In the genomic region with DNA sequence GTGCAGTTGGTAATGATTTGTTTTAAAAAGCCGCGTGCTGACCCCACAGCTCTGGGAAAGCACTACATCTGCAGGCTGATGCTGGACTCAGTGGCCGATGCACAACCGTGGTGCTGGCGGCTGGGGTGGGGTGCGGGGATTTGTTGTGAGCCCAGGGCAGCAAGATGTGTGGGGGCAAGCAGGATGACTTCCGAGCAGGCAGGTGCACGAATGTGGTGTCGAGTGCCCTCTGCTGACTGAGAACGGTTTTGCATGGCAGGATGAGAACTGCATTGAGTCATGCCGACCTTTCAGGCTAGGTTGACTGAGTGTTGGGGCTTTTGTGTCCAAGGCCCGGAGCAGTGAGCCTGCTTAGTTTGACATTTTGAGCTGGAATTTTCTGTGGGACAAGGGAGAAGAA, we compare ENCODE assay signal across 9 mouse cellular contexts. TPM values are rescaled to one million over a fixed set of nuclear protein-coding genes. Genes with fewer than 3 reads are reported as not detected.
DNase-seq lines count a peak whose midpoint lies in the region; ATAC-seq lines count a peak whose summit lies in the region.
"Had no signal": no experiment of that assay in that cellular context is flagged by ENCODE, and none has a peak within 500 bp of the region (broad histone marks: within the 10 kb centered on the region; RNA-seq: fewer than 3 reads in every experiment).

No protein-coding gene starts in this region.

- no peaks in the 10 kb centered on the region for H3K36me3 ChIP-seq in hindbrain, embryonic 16.5 days (ENCODE audit: control insufficient read depth, insufficient read depth, low read length)

- peak overlapping the region; percentile 54 for H3K4me2 ChIP-seq in hindbrain, embryonic 16.5 days (ENCODE audit: low read length)

- H3K9ac ChIP-seq in hindbrain, embryonic 16.5 days (ENCODE audit: low read depth, low read length), result peak overlapping the region; percentile 24; the same call in 1 of the 2 replicates

- no peak overlapping the region for H3K27ac ChIP-seq in hindbrain, embryonic 16.5 days (ENCODE audit: low read depth, low read length)

- 9% methylated on average over 12 of the region's 12 CpGs for WGBS in hindbrain, embryonic 16.5 days

- H3K9me3 ChIP-seq in hindbrain, embryonic 16.5 days (ENCODE audit: control insufficient read depth, low read length), result no peaks in the 10 kb centered on the region

- peak; percentile 35 for ATAC-seq in hindbrain, embryonic 16.5 days

- peak overlapping the region; percentile 22; the same call in 1 of the 2 replicates for H3K4me3 ChIP-seq in hindbrain, embryonic 16.5 days (ENCODE audit: low read length)

- DNase-seq in NIH3T3 (ENCODE audit: low read depth), result peak; percentile 86
- peak; percentile 48 for DNase-seq in cerebellum, adult 9-11 months
- DNase-seq in frontal cortex, postnatal 14 days (ENCODE audit: low spot score in 2 of 2), result peak; percentile 63 to 87
- DNase-seq in layer of hippocampus, postnatal 36 days, result peak; percentile 76 to 83
- peak; percentile 52 to 73 for DNase-seq in lung, postnatal 4 days
- DNase-seq in right cerebral cortex, adult 2 months (ENCODE audit: low spot score in 2 of 2), result peak; percentile 94 to 95
- peak; percentile 71 for DNase-seq in urinary bladder, postnatal 25 days (ENCODE audit: low spot score)

- H3K4me1 ChIP-seq in hindbrain, embryonic 16.5 days (ENCODE audit: control insufficient read depth, insufficient read depth, low read depth, low read length), result no peaks in the 10 kb centered on the region

- peaks cover 9% of the 10 kb centered on the region for H3K27me3 ChIP-seq in hindbrain, embryonic 16.5 days (replicated peaks; ENCODE audit: control insufficient read depth, insufficient read depth, low read length)

RNA-seq across cellular contexts. Expression of a gene that starts 42.4 kb away (rescaled TPM):
- 0.05 and 0.19 TPM in 2 replicates for polyA plus RNA-seq in hindbrain, embryonic 16.5 days (2015; fragmentation: Nextera tagmentation; extraction: Ambion mirVana)
- 1 to 10 TPM; 4.2 to 4.9 TPM for total RNA-seq in layer of hippocampus, postnatal 36 days (2021)
- total RNA-seq: neutrophil, adult 5-6 weeks had no signal
